Mouse (Mus musculus) right cerebral cortex, postnatal 25 days (tissue): ENCODE measurements around the gene Ass1.
"Not testable (repeated sequence)": the region's sequence is repeated elsewhere in the genome, so short reads cannot be mapped to it uniquely, and the experiment has no call there.

ENCODE experiments used
- DNase-seq: peaks from one replicate; pipeline ENCODE4 v3.0.0; 2022

Gene Ass1

GRCm38 (mm10) chr2:31541581-31541980 is 71.6 kb downstream of the Ass1 start:
- DNase-seq: no peak

- no peak for DNase-seq
These were observed 77.7 kb downstream of the Ass1 start for GRCm38 (mm10) chr2:31547726-31548125.

- DNase-seq: no peak
These were observed 80.5 kb downstream of the Ass1 start for GRCm38 (mm10) chr2:31550503-31550902.

GRCm38 (mm10) chr2:31551351-31551750 is 81.3 kb downstream of the Ass1 start:
- DNase-seq: not testable (repeated sequence)

GRCm38 (mm10) chr2:31551971-31552370 is 82.0 kb downstream of the Ass1 start:
- no peak for DNase-seq

GRCm38 (mm10) chr2:31554619-31555018 is 84.6 kb downstream of the Ass1 start:
- DNase-seq: no peak
